Mouse (Mus musculus): Measurements from ENCODE around the gene Rars. TPM values are rescaled to one million over a fixed set of nuclear protein-coding genes. Genes with fewer than 3 reads are reported as not detected.
"Not testable (repeated sequence)": the region's sequence is repeated elsewhere in the genome, so short reads cannot be mapped to it uniquely, and the experiment has no call there.

The Rars gene
- polyA plus RNA-seq, 1 experiment from 2014 or later = 68.6 TPM

GRCm38 (mm10) chr11:35833270-35833669 is 1.0 kb downstream of the Rars start:
- no peak for ATAC-seq (replicated peaks)
- H3K27ac ChIP-seq = no peak overlapping the region
- peak overlapping the region; percentile 79 for H3K4me2 ChIP-seq
- H3K4me3 ChIP-seq = peak overlapping the region; percentile 98
- peaks cover 23% of the 10 kb centered on the region for H3K4me1 ChIP-seq
- no peaks in the 10 kb centered on the region for H3K27me3 ChIP-seq (replicated peaks)
- H3K9ac ChIP-seq = no peak overlapping the region
- peaks cover 19% of the 10 kb centered on the region for H3K36me3 ChIP-seq (replicated peaks)
- 90% methylated on average over 6 of the region's 6 CpGs for WGBS
- H3K9me3 ChIP-seq = no peaks in the 10 kb centered on the region

DNA sequence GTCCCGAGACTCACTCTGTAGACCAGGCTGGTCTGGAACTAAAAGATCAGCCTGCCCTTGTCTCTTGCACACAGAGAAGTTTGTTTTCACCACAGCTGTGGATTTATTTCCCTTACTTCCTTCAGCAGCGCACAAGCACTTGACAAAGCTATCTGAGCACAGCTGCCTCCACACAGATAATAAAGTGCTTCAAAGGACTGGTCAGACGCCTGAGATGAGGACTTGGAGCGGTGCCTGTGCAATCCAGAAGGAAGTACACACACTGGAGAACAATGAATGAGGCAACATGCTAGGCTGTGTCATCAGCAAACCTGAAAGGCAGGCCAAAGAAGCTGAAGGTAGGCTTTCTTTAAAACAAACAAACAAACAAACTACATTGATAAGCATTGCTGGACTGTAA is 2.2 kb downstream of the Rars start:
- H3K27ac ChIP-seq = no peak overlapping the region
- no peak overlapping the region for H3K9ac ChIP-seq
- no peaks in the 10 kb centered on the region for H3K9me3 ChIP-seq
- WGBS = 87% methylated on average over 4 of the region's 4 CpGs
- H3K27me3 ChIP-seq (replicated peaks) = no peaks in the 10 kb centered on the region
- ATAC-seq (replicated peaks) = no peak
- H3K4me1 ChIP-seq = peaks cover 18% of the 10 kb centered on the region
- H3K4me3 ChIP-seq = no peak overlapping the region
- peaks cover 29% of the 10 kb centered on the region for H3K36me3 ChIP-seq (replicated peaks)
- H3K4me2 ChIP-seq = no peak overlapping the region

DNA sequence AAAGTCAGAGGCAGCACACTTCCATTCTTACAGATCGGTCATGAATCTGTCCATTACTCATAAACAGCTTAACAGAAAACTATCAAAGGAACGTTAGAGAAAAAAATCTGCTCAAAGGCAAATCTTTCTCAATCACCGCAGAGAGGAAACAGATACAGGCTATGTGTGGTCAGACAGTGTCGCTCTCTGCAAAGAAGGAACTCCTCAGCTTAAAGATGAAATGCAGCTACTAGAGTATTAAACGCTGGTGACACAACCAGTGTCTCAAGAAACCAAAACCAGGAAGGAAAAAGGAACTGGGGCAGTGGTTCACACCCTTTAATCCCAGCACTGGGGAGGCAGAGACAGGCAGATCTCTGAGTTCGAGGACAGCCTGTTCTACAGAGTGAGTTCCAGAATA is 6.6 kb downstream of the Rars start:
- WGBS = 96% methylated on average over 6 of the region's 6 CpGs
- Histone ChIP-seq H3K4me3 (no peak overlapping the region), H3K4me1 (peaks cover 6% of the 10 kb centered on the region), H3K27me3 (replicated peaks) (no peaks in the 10 kb centered on the region), H3K36me3 (replicated peaks) (peaks cover 55% of the 10 kb centered on the region), H3K9ac (no peak overlapping the region), H3K27ac (no peak overlapping the region), H3K4me2 (no peak overlapping the region), H3K9me3 (no peaks in the 10 kb centered on the region)
- no peak for ATAC-seq (replicated peaks)

- H3K27me3 ChIP-seq (replicated peaks) = no peaks in the 10 kb centered on the region
- H3K9me3 ChIP-seq = no peaks in the 10 kb centered on the region
- H3K27ac ChIP-seq = no peak overlapping the region
- WGBS = 92% methylated on average over 12 of the region's 12 CpGs
- H3K4me3 ChIP-seq = no peak overlapping the region
- H3K36me3 ChIP-seq (replicated peaks) = peaks cover 68% of the 10 kb centered on the region
- H3K9ac ChIP-seq = no peak overlapping the region
- no peaks in the 10 kb centered on the region for H3K4me1 ChIP-seq
- no peak overlapping the region for H3K4me2 ChIP-seq
- ATAC-seq (replicated peaks) = no peak
Observed at GRCm38 (mm10) chr11:35816316-35816715, 18.0 kb downstream of the Rars start.

GRCm38 (mm10) chr11:35811458-35811857 is 22.8 kb downstream of the Rars start:
- no peak overlapping the region for H3K27ac ChIP-seq
- H3K36me3 ChIP-seq (replicated peaks) = peaks cover 83% of the 10 kb centered on the region
- ATAC-seq (replicated peaks) = no peak
- H3K9me3 ChIP-seq = no peaks in the 10 kb centered on the region
- no peaks in the 10 kb centered on the region for H3K4me1 ChIP-seq
- no peaks in the 10 kb centered on the region for H3K27me3 ChIP-seq (replicated peaks)
- WGBS = 87% methylated on average over 10 of the region's 10 CpGs
- H3K9ac ChIP-seq = no peak overlapping the region
- H3K4me2 ChIP-seq = no peak overlapping the region
- no peak overlapping the region for H3K4me3 ChIP-seq

- WGBS = 80% methylated on average over 5 of the region's 5 CpGs
- Histone ChIP-seq H3K4me2 (no peak overlapping the region), H3K36me3 (replicated peaks) (no peaks in the 10 kb centered on the region), H3K27ac (no peak overlapping the region), H3K9ac (no peak overlapping the region), H3K4me3 (no peak overlapping the region), H3K4me1 (peaks cover 21% of the 10 kb centered on the region), H3K27me3 (replicated peaks) (peaks cover 13% of the 10 kb centered on the region), H3K9me3 (no peaks in the 10 kb centered on the region)
- no peak for ATAC-seq (replicated peaks)
Observed at GRCm38 (mm10) chr11:35801332-35801731, 33.0 kb downstream of the Rars start.

- Histone ChIP-seq H3K36me3 (replicated peaks) (no peaks in the 10 kb centered on the region), H3K4me3 (peak within 1 kb of the TSS; percentile 71), H3K4me2 (peak within 1 kb of the TSS; percentile 85), H3K4me1 (peaks cover 22% of the 10 kb centered on the region), H3K9me3 (no peaks in the 10 kb centered on the region), H3K9ac (peak within 1 kb of the TSS; percentile 80), H3K27ac (peak within 1 kb of the TSS; percentile 91), H3K27me3 (replicated peaks) (peaks cover 17% of the 10 kb centered on the region)
- peak; percentile 25; the same call in 1 of the 2 replicates for ATAC-seq (replicated peaks)
- WGBS = 7% methylated on average over 11 of the region's 11 CpGs
Observed at GRCm38 (mm10) chr11:35798874-35799273, 35.4 kb downstream of the Rars start, which contains the start of gene Fbll1. Gene Fbll1 (minus strand): TSS chr11:35798884.

DNA sequence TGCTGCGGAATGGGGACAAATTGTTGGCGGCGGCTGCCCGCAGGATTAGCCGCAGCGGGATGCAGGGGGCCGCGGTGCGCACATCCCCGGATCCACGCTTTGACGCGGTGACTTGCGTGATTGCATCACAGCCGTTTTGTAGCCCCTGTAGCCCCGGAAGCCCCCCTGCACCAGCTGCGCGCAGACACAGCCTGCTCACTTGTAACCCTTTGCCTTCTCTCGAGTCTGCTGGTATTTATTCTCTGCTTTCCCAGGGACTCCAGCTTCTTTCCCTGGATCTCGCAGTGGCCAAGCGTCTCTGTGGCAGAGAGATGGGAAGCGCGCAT is 35.8 kb downstream of the Rars start:
- no peaks in the 10 kb centered on the region for H3K9me3 ChIP-seq
- no peaks in the 10 kb centered on the region for H3K36me3 ChIP-seq (replicated peaks)
- H3K4me3 ChIP-seq = peak overlapping the region; percentile 71
- H3K4me1 ChIP-seq = peaks cover 22% of the 10 kb centered on the region
- peaks cover 17% of the 10 kb centered on the region for H3K27me3 ChIP-seq (replicated peaks)
- 0% methylated on average over 23 of the region's 23 CpGs for WGBS
- H3K9ac ChIP-seq = peak overlapping the region; percentile 80
- H3K27ac ChIP-seq = peak overlapping the region; percentile 91
- H3K4me2 ChIP-seq = peak overlapping the region; percentile 85
- ATAC-seq (replicated peaks) = peak; percentile 97

GRCm38 (mm10) chr11:35797751-35798494 is 36.4 kb downstream of the Rars start:
- Histone ChIP-seq H3K4me1 (peaks cover 22% of the 10 kb centered on the region), H3K27ac (peak overlapping the region; percentile 91), H3K9ac (peak overlapping the region; percentile 80), H3K4me3 (peak overlapping the region; percentile 71), H3K27me3 (replicated peaks) (peaks cover 17% of the 10 kb centered on the region), H3K36me3 (replicated peaks) (no peaks in the 10 kb centered on the region), H3K4me2 (peak overlapping the region; percentile 85), H3K9me3 (no peaks in the 10 kb centered on the region)
- under 1% methylated on average over 79 of the region's 86 CpGs for WGBS
- ATAC-seq (replicated peaks) = peak; percentile 84

GRCm38 (mm10) chr11:35792800-35793199 is 41.5 kb downstream of the Rars start:
- WGBS = 74% methylated on average over 5 of the region's 5 CpGs
- H3K27me3 ChIP-seq (replicated peaks); H3K27ac ChIP-seq; H3K9me3 ChIP-seq; H3K36me3 ChIP-seq (replicated peaks); H3K9ac ChIP-seq; H3K4me3 ChIP-seq; ATAC-seq (replicated peaks); H3K4me2 ChIP-seq: not testable (repeated sequence)
- H3K4me1 ChIP-seq = peaks cover 15% of the 10 kb centered on the region

- Histone ChIP-seq H3K27ac (no peak overlapping the region), H3K4me2 (no peak overlapping the region), H3K9me3 (peaks cover 2% of the 10 kb centered on the region; the same call in 1 of the 2 replicates), H3K36me3 (replicated peaks) (peaks cover 24% of the 10 kb centered on the region), H3K9ac (no peak overlapping the region), H3K4me3 (no peak overlapping the region), H3K4me1 (no peaks in the 10 kb centered on the region), H3K27me3 (replicated peaks) (no peaks in the 10 kb centered on the region)
- no peak for ATAC-seq (replicated peaks)
- WGBS = 56% methylated on average over 2 of the region's 2 CpGs
Observed at GRCm38 (mm10) chr11:35788443-35788842, 45.9 kb downstream of the Rars start.

DNA sequence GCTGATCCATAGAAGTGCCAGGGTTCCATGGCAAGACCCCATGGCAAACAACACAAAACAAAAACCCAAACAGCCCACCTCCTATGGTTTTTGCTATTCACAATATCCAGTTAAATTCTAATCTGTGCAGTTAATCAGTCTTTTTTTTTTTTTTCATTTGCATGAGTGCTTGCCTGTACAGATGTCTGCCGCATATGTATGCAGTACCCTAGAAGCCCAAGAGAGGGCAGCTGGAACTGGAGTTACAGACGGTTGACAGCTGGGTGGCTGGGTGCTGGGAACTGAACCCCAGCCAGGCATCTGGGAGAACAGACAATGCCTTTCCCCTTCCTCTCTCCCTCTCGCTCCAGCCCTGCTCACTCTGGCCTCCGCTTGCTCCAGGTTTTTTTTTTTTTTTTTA is 49.8 kb downstream of the Rars start:
- Histone ChIP-seq H3K4me1 (no peaks in the 10 kb centered on the region), H3K4me3 (no peak overlapping the region), H3K9me3 (peaks cover 2% of the 10 kb centered on the region; the same call in 1 of the 2 replicates), H3K36me3 (replicated peaks) (peaks cover 41% of the 10 kb centered on the region), H3K27me3 (replicated peaks) (no peaks in the 10 kb centered on the region), H3K4me2 (no peak overlapping the region), H3K9ac (no peak overlapping the region), H3K27ac (no peak overlapping the region)
- ATAC-seq (replicated peaks) = no peak
- 97% methylated on average over 4 of the region's 4 CpGs for WGBS

DNA sequence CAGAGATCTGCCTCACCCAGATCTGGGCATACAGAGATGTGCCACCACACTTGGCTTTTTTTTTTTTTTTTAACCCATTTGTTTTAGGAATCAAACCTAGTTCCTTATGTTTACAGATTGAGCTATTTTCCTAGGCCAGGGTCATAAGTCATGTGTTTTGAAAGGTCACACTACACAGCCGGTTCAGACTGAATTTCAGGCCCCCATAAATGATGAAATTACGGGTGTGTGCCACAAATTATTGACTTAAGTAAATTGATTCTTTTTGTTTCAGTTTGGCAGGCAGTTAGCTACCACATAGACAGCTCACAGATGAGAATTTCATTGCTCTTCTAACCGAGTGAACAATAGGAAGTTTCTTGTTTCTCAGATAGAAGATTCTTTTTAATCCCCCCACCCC is 50.3 kb downstream of the Rars start:
- H3K36me3 ChIP-seq (replicated peaks) = peaks cover 46% of the 10 kb centered on the region
- ATAC-seq (replicated peaks) = no peak

More for the DNA sequence above, 50.3 kb downstream of the Rars start:
- no peak overlapping the region for H3K9ac ChIP-seq
- no peak overlapping the region for H3K4me3 ChIP-seq
- 95% methylated on average over 3 of the region's 3 CpGs for WGBS
- no peak overlapping the region for H3K4me2 ChIP-seq
- H3K27me3 ChIP-seq (replicated peaks) = no peaks in the 10 kb centered on the region
- H3K27ac ChIP-seq = no peak overlapping the region
- no peaks in the 10 kb centered on the region for H3K4me1 ChIP-seq
- peaks cover 2% of the 10 kb centered on the region; the same call in 1 of the 2 replicates for H3K9me3 ChIP-seq

Data from midbrain, embryonic 15.5 days (tissue).